Mouse (Mus musculus) cerebellum, adult (tissue): ENCODE data around the gene Dennd4c.
A peak's percentile ranks its signal among the peaks of the same experiment; 100 is the strongest.

ENCODE experiments used
- ATAC-seq: cut with Nextera tagmentation; 2 replicates; pipeline ENCODE4 v1.9.2; 2017; ENCODE audit warnings: mild to moderate bottlenecking, moderate library complexity, mixed read lengths; ENCODE audit not compliant: insufficient number of reproducible peaks, low FRiP score, low TSS enrichment

Gene Dennd4c

DNA sequence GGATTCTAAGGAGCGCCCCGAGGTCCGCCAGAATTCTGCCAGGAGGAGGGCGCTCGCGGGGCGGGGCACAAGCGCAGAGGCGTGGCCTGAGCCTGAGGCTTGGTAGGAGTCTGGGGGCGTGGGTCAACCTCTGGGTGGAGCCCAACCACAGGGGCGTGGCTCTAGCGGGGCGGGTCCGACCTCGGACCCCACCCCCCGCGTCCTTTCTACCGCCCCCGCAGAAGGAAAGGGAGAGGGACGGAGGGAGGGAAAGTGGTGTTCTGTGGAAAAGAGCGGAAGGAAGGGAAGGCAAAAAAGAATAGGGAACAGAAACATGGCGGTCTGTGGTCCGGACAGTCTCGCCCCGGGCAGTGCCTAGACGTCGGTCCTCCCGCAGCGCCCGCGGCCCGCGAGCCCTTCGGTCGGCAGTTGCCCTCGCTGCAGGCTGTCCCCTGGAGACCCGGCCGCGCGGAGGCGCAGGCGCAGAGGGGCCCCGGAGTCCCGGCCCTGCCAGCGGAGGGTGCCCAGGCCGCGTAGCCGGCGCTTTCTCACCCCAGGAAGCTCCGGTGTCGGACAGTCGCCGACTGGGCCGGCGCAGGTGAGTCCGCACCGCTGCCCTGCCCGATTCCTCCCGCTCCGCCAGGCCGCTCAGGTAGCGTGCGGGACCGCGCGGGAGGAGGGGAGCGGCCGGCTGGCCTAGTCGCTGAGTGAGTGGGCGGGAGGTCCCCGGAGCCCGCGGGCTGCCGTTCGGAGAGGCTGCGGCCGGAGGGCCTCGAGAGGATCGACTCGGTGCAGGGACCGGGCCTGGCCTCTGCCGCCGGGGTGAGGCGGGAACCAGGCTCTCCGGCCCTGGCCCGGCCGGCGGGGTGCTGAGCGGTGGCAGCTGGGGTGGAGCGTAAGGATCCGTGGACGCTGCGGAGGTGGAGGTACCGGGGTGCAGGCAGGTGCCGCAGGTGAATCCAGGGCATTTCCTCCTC, at the start of gene Dennd4c:
Gene Dennd4c (plus strand): TSS at position 220 of the 956 bp plus-strand sequence.
- peak; percentile 88 for ATAC-seq

- no peak for ATAC-seq
These were observed 49.0 kb upstream of the Dennd4c start for GRCm38 (mm10) chr4:86699161-86699865.

DNA sequence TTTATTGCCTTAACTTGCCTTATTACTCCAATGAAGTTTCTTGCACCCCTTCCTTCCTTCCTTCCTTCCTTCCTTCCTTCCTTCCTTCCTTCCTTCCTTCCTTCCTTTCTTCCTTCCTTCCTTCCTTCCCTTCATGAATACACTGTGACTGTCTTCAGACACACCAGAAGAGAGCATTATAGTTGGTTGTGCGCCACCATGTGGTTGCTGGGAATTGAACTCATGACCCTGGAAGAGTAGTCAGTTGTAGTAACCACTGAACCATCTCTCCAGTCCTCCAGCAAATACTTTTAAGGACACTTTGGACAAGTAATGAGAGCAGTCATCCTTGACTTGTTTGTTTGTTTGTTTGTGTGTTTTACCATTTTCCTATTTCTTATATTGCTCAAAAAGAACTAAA, 39.6 kb upstream of the Dennd4c start:
- no peak for ATAC-seq

DNA sequence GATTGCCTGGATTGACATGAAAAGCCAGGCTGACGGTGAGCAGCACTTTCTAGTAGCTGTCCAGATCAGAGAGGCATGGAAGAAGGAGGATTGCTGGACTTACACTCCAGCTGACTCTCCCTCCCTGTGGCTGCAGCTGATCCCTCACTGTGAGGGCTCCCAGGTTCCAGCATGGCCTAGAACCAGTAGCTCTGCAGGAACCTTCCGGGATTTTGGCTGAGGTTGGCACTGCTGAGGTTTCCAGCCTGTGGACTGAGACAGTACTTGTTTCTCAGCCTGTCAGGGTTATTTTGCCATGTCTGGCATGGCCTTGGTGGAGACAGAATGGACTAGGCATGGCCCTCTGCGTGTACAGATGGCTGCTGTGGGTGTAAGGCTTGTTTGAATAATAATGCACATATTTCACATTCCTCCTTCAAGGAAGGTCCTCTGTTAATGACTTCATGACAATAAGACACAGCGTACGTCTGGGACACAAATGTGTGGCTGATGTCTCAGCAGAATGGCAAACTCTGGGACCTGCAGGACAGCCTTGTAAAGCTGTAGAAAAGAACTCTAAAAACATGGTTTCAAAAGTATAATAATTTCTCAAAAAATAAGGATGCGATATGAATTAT, 38.2 kb upstream of the Dennd4c start:
- ATAC-seq, result peak; percentile 93

DNA sequence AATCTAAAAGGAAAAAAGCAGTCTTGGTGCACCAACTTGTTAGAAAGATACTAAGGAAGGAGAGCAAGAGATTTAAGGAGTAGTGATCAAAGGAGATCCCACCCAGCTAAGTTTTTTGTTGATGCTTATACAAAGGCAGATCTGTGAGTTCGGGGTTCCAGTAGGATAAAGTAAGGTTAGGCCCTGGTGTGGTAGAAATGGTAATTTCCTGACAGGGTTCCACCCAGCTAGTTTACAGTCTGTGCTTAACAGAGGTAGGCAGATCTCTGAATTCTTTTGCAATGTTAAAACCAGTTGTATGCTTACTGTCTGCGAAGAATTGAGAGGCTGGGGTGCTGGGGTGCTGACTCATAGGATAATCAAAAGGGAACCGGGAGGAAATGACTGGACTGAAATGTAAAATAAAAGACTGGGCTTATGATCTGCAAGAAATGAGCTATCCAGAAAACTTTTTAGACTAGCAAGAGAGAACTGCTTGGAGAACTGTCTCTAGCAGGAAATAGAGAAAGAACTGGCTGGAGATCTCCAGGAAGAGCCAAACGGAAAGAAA, 37.6 kb upstream of the Dennd4c start:
- ATAC-seq, result no peak

DNA sequence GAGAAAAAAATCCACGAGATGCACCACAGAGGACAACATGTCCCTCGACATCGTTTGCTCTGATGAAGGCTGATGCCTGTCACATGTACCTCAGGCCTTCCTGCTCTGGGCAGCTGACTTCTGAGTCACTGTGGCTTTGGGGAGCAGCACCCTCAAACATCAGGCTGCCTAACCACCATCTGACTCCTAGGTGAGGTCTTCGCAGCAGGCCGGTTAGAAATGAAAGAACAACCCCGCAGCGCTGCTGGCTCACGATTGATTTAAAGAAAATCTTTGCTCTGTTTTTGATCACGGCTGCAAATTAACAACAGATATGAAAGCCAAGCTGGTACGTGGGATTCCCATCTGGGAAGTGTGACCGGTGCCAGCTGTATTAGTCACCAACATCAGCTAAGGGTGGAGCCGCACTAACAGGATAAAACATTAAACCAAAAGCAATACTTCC, 35.6 kb upstream of the Dennd4c start:
- ATAC-seq, result no peak

- ATAC-seq, result no peak
These were observed 34.8 kb upstream of the Dennd4c start for GRCm38 (mm10) chr4:86713518-86713917.

DNA sequence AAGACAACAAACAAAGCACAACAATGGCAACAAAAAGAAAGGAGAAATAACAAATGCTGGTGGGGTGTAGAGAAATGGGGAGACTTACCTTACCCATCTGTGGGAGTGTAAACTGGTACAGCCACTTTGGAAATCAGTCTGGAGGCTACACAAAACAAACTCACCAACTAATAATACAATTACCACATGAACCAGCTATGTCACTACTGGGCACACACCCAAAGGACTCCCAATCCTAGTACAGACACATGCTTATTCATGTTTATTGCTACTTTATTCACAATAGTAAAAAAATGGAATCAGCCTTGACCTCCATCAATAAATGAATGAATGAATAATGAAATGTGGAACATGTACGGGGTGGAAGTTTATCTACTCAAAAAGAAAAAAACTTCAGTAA, 33.0 kb upstream of the Dennd4c start:
- ATAC-seq, result no peak

DNA sequence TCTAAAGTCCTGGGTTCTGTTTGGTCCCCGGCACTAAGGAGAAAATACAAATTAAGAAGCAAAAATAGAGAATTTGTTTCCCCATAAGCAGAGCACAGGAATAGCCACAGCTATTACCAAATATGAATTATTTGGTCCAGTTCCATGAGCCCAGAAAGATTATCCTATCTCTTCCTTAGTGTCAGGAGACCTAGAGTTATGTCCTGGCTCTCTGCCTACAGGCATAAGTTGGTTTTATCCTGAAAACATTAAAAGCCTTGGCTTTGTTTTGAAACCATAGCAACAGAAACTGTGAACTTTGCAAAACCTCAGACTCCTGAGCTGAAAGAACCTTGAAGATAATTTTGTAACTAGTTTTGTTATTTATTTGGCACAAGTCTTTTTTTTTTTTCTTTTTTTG, 31.2 kb upstream of the Dennd4c start:
- no peak for ATAC-seq

GRCm38 (mm10) chr4:86718878-86719577, 29.3 kb upstream of the Dennd4c start:
- no peak for ATAC-seq

DNA sequence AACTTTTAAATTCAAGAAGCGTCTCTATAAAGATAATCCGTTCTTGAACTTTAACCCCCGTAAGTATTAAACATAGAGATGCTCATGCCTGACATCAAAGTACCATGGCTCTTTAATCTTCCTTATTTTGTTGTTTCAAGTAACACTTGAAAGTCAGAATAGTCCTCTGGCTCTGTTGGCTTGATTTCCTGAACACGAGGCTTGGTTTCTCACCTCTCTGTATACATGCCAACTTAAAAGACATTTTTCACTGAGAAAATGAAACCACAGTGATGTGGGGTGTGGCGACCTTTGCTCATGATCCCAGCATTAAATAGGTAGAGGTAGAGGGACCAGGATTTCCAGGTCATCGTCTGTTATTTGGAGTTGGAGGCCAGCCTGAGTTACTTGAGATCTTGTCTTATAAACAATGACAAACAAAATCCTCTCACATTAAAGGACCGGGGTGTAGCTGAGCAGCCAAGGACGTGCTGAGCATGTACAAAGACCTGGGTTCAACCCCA, 26.4 kb upstream of the Dennd4c start:
- no peak for ATAC-seq

DNA sequence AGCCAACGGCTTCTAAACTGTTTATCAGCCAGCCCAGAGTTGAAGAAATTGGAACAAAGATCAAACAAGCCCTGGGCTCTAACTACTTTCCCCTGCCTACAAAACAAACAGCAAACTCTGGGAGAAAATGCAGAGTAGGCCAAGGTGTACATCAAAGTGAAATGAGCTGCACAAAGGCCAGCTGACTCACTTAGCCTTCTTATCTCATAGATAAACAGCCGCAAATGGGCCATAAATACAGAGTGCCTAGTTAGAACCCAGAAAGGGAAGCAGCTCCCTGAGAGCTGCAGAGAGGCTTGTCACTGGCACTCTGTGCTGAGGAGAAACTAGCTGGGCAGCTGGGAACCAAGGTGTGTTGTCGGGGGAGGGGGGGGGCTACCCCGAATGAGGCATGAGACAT, 23.2 kb upstream of the Dennd4c start:
- ATAC-seq, result no peak

DNA sequence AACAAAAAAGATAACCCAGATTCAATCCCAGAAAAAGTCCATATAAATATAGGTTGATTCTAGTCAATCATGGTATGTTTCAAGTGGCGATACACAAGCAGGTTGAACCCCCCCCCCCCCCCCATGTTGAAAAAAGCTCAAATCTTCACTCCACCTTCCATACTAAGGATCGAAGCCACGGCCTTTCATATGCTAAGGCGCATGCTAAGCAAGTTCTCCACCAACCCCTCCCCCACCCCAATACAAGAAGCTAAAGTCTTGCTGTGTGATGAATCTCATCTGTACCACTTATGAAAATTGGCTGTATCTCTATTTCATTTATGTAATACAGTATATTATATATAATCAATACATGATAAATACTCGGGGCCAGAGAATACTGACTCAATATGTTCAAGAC, 22.2 kb upstream of the Dennd4c start:
- no peak for ATAC-seq

DNA sequence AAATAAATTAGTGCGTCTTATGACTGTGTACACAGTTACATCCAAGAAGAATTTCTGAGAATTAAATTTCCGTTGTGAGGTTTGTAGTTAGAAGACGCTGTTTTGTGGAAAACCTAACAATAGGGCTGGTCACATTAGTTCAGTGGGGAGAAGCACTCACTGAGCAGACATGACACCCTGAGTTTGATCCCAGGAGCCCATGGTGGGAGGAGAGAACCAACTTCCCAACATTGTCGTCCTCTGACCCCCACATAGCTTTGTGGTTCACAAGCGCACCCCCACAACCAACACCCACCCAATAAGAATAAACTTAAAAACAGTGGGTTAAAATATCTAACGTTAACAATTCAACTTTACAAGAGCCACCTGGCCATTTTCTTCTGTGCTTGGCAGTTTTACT, 18.5 kb upstream of the Dennd4c start:
- no peak for ATAC-seq

DNA sequence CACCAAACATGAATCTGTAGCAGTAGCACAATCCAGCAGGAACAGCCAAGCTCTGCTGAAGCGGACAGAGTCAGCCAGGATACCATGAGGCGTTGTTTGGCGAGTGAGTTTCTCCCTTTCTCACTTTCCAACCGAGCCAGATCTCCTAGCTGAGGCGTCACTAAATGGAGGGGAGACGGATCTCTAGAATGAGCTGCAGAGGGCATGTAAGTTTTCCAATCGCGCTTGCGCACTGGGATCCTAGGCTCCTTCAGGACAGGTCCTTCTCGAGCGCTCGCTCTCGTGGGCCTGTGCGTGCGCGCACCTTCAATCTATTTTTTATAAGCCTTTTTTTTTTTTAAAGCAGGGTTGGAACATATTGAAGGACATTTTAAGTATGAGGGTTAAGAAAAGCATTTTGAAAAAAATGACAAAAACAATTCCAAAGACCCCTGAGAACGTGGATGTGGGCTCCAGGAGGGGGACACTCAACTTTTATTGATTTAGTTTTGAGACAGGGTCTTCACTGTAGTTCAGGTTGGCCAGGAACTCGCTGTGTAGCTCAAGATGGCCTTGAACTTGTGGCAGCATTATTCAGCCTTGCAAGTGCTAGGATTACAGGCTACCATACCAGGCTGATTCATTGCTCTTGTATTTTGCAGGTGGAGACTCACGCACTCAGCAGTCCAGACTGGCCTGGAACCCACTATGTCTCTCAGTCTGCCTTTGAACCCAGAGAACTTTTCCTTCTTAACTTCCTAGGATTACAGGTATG, 14.1 kb upstream of the Dennd4c start:
- ATAC-seq, result no peak

DNA sequence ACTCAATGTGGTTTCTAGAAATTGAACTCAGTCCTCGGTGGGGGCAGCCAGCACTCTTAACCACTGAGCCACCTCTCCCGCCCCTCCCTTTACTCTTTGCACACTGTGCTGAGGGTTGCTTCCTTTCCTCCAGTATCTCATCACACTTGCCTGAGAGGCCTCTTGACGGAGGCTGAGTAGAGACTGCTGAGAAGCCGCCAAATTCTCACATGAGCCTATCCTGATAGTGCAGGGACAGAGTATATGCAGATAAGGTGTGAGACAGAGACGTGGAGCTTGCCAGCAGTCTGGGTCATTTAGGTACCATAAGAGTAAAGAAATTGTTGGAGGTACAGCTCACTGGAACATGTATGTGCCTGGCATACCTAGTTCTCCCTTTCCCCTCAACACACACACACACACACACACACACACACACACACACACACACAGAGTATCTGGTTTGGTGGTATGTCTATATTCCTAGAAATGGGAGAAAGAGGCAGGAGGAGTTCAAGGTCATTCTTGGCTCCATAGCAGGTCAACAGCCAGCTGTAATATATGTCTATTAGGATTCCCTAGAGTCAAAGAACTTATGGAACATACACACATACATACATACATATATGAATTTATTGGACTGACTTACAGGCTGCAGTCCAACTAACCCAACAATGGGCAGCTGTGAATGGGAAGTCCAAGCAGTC, 8.9 kb upstream of the Dennd4c start:
- no peak for ATAC-seq

- no peak for ATAC-seq
These were observed 1.0 kb downstream of the Dennd4c start for GRCm38 (mm10) chr4:86749361-86749841.

DNA sequence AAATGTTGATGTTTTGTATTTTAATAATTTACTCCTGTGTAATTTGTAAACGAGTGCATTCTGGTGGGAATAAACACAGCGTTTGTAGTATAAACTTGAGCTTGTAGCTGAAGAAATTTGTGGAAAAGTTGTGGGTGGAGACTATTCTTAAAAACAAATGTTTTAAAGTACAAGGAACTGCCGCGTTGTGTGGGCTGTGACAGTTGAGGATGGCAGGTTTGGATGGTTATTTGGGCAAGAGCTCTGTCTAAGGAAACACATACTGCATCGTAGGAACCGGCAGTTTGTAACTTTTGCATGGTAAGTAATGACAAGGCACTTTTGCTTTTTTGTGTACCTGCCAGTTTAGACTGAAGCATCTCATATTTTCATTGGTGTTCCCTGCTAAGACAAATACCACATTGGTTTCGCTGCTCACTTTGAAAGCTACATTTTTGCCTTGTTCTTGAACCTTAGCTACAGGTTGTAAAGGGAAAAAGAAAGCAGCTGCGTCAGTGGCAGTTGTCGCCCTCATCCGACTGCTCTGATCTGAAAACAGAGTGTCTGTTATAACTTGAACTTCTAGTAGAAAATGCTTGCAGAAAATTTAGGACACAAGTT, 2.1 kb downstream of the Dennd4c start:
- no peak for ATAC-seq
